ENCODE assay signal across 25 mouse cellular contexts in the genomic region with DNA sequence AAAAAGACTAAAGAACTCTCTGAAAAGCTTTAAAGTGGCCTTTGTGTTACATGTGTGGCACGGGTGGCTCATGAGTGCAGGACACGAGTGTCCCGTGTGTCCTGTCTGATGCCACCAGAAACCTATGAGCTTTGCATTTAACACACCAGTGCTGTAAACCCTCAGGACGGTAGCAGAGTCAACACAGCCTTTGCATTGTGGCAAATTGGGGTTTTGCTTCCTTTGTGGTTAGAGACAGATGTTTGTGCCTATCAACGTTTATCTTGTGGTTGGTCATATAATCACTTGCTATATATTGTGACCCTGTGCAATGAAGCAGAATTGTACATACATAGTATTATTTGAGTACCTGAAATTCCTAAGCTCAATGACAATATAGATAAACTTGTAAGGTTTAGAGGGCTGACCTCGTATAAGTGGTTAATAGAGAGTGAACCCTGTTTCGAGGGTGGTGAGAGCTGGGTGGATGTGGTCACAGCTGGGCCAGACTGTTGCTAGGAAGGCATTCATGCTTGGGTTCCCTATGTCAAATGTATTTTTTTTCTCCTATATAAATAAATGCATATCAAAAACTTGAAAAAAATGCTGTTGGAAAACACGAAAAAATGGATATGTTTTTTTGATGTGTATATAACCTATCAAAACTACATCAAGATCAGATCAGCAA. TPM values are rescaled to one million over a fixed set of nuclear protein-coding genes. Genes with fewer than 3 reads are reported as not detected.
DNase-seq lines count a peak whose midpoint lies in the region; ATAC-seq and TF ChIP-seq lines count a peak whose summit lies in the region.
"Not testable (repeated sequence)": the region's sequence is repeated elsewhere in the genome, so short reads cannot be mapped to it uniquely, and the experiment has no call there.
"Had no signal": no experiment of that assay in that cellular context is flagged by ENCODE, and none has a peak within 500 bp of the region (broad histone marks: within the 10 kb centered on the region; RNA-seq: fewer than 3 reads in every experiment).

No protein-coding gene starts in this region.

- H3K4me1 ChIP-seq in bone marrow, adult 2 months (ENCODE audit: control insufficient read depth, insufficient read depth, low read length); liver, postnatal 0 days (ENCODE audit: insufficient read depth): not testable (repeated sequence)

- peak; percentile 41 for ATAC-seq in CD4-positive, CD25-positive, alpha-beta regulatory T cell, adult 4 months
- ATAC-seq in liver, postnatal 0 days: peak; percentile 57; the same call in 1 of the 2 replicates
- 0 out of 2 replicates have a peak, but pooled peaks have one; percentile 23 for ATAC-seq in neutrophil, adult 5-6 weeks (ENCODE audit: extremely low read depth, insufficient number of reproducible peaks, low FRiP score, poor library complexity, severe bottlenecking)

- peak overlapping the region; percentile 55; the same call in 1 of the 2 replicates for H3K27ac ChIP-seq in bone marrow, adult 2 months (ENCODE audit: control insufficient read depth, insufficient read depth, low read depth, low read length, poor library complexity)
- H3K27ac ChIP-seq in liver, postnatal 0 days (ENCODE audit: low read depth): peak overlapping the region; percentile 48; the same call in 1 of the 2 replicates

- WGBS in bone marrow, adult 2 months: 6% methylated on average over 8 of the region's 8 CpGs
- WGBS in liver, postnatal 0 days (ENCODE audit: insufficient replicate concordance): 32% methylated on average over 7 of the region's 8 CpGs

- H3K36me3 ChIP-seq in liver, postnatal 0 days (replicated peaks; ENCODE audit: insufficient read depth, low read length): not testable (repeated sequence)

- H3K4me3 ChIP-seq in bone marrow, adult 2 months (replicated peaks; ENCODE audit: control insufficient read depth, low read depth, low read length); liver, postnatal 0 days (ENCODE audit: low read depth, low read length): not testable (repeated sequence)

- not testable (repeated sequence) for H3K9me3 ChIP-seq in liver, postnatal 0 days (ENCODE audit: low read length)

- H3K4me2 ChIP-seq in liver, postnatal 0 days (ENCODE audit: low read depth, low read length): not testable (repeated sequence)

- H3K9ac ChIP-seq in liver, postnatal 0 days (replicated peaks): not testable (repeated sequence)

- not testable (repeated sequence) for H3K27me3 ChIP-seq in liver, postnatal 0 days (ENCODE audit: insufficient read depth, low read length)

- not testable (repeated sequence) for TF ChIP-seq POLR2A in bone marrow, adult 2 months (IDR thresholded peaks at IDR 0.05; ENCODE audit: borderline replicate concordance, control insufficient read depth, low read depth, low read length)

- peak; percentile 27; the same call in 1 of the 2 replicates for TF ChIP-seq EP300 in liver, postnatal 0 days (IDR thresholded peaks at IDR 0.05; ENCODE audit: low read depth)

- DNase-seq in A20 (ENCODE audit: low read depth, low spot score): peak; percentile 27
- DNase-seq in heart, adult 11 months: peak; percentile 42
- DNase-seq in liver, postnatal 0 days: not testable (repeated sequence)
- DNase-seq in thymus, postnatal 0 days (ENCODE audit: low spot score): peak; percentile 60

- not testable (repeated sequence) for TF ChIP-seq CTCF in bone marrow, adult 2 months (IDR thresholded peaks at IDR 0.05; ENCODE audit: control insufficient read depth, insufficient read depth, low read length); liver, postnatal 0 days (IDR thresholded peaks at IDR 0.05; ENCODE audit: low read depth)

RNA-seq across cellular contexts. Expression of gene Itgad, which starts 4.6 kb away (rescaled TPM):
- under 1 TPM in 1 of 2 experiments, not detected in 1; 0.15 TPM for polyA plus RNA-seq in CD4-positive, CD25-positive, alpha-beta regulatory T cell, adult 4 months (2017; shearing (Covaris generic))
- 5.9 and 9.8 TPM in 2 replicates for polyA plus RNA-seq in bone marrow, adult 2 months (2011; ENCODE audit: insufficient read depth, insufficient read length, low replicate concordance, missing spikeins)
- 0.28 and 0.31 TPM in 2 replicates for polyA plus RNA-seq in liver, postnatal 0 days (2015; fragmentation: Nextera tagmentation; extraction: Ambion mirVana)
- total RNA-seq in neutrophil, adult 5-6 weeks (2017): 0.12 and 1.8 TPM in 2 replicates
- polyA plus RNA-seq in thymus, postnatal 0 days (2015; fragmentation: Nextera tagmentation; extraction: Ambion mirVana): 1.7 and 1.9 TPM in 2 replicates
- total RNA-seq: ES-E14; gastrocnemius, postnatal 36 days; heart, adult 18-20 months; heart, postnatal 10 days; hindbrain, postnatal 0 days had no signal
- polyA plus RNA-seq: brain, embryonic 14.5 days; embryonic facial prominence, embryonic 11.5 days; embryonic facial prominence, embryonic 14.5 days; forebrain, embryonic 10.5 days; forebrain, embryonic 13.5 days; forebrain, embryonic 16.5 days; heart, embryonic 12.5 days; hindbrain, embryonic 11.5 days; hindbrain, embryonic 14.5 days; hindbrain, postnatal 0 days; intestine, embryonic 14.5 days; intestine, postnatal 0 days; Patski had no signal

RNA-seq across cellular contexts. Expression of gene Itgax, which starts 29.5 kb away (rescaled TPM):
- not detected for polyA plus RNA-seq in CD4-positive, CD25-positive, alpha-beta regulatory T cell, adult 4 months (2017; shearing (Covaris generic))
- polyA plus RNA-seq in bone marrow, adult 2 months (2011; ENCODE audit: insufficient read depth, insufficient read length, low replicate concordance, missing spikeins): 1.2 and 9.5 TPM in 2 replicates
- 0.26 and 0.34 TPM in 2 replicates for polyA plus RNA-seq in liver, postnatal 0 days (2015; fragmentation: Nextera tagmentation; extraction: Ambion mirVana)
- 44.3 and 62.5 TPM in 2 replicates for total RNA-seq in neutrophil, adult 5-6 weeks (2017)
- 1.5 and 1.6 TPM in 2 replicates for polyA plus RNA-seq in thymus, postnatal 0 days (2015; fragmentation: Nextera tagmentation; extraction: Ambion mirVana)
- total RNA-seq: ES-E14 had no signal
- polyA plus RNA-seq: embryonic facial prominence, embryonic 11.5 days; forebrain, embryonic 10.5 days; forebrain, embryonic 16.5 days; hindbrain, embryonic 11.5 days; hindbrain, embryonic 14.5 days; hindbrain, postnatal 0 days had no signal

RNA-seq across cellular contexts. Expression of gene Cox6a2, which starts 47.4 kb away (rescaled TPM):
- polyA plus RNA-seq in CD4-positive, CD25-positive, alpha-beta regulatory T cell, adult 4 months (2017; shearing (Covaris generic)): under 1 TPM in 1 of 2 experiments, not detected in 1; 0.82 TPM
- 8.4 TPM in 1 of 2 replicates, not detected in the other for polyA plus RNA-seq in bone marrow, adult 2 months (2011; ENCODE audit: insufficient read depth, insufficient read length, low replicate concordance, missing spikeins)
- 1.1 and 15.6 TPM in 2 replicates for polyA plus RNA-seq in liver, postnatal 0 days (2015; fragmentation: Nextera tagmentation; extraction: Ambion mirVana)
- total RNA-seq in neutrophil, adult 5-6 weeks (2017): not detected in 2 replicates
- polyA plus RNA-seq in thymus, postnatal 0 days (2015; fragmentation: Nextera tagmentation; extraction: Ambion mirVana): 3.0 and 4.0 TPM in 2 replicates
- total RNA-seq: adrenal gland, postnatal 14 days; hindbrain, postnatal 0 days had no signal
- polyA plus RNA-seq: forebrain, embryonic 10.5 days; forebrain, embryonic 13.5 days; forebrain, embryonic 16.5 days; hindbrain, embryonic 14.5 days; intestine, embryonic 14.5 days had no signal
